Mouse (Mus musculus) C2C12 (cell line): ENCODE measurements around the gene Pcare. TPM values are rescaled to one million over a fixed set of nuclear protein-coding genes. Genes with fewer than 3 reads are reported as not detected.

Source experiments
- H3K27me3 ChIP-seq: one replicate; pipeline ENCODE4 v1.6.1; 2011; ENCODE audit not compliant: control insufficient read depth, insufficient read depth, insufficient read length
- H3K36me3 ChIP-seq: one replicate; pipeline ENCODE4 v1.6.1; 2011; ENCODE audit not compliant: control insufficient read depth, insufficient read depth
- H3K4me3 ChIP-seq: one replicate; pipeline ENCODE4 v1.5.1; 2011; ENCODE audit warnings: mild to moderate bottlenecking, control low read depth; ENCODE audit not compliant: poor library complexity, insufficient read depth, severe bottlenecking
- H3K79me2 ChIP-seq: one replicate; pipeline ENCODE4 v1.6.1; 2011; ENCODE audit not compliant: control insufficient read depth, insufficient read depth
- H3K79me3 ChIP-seq: one replicate; pipeline ENCODE4 v1.6.1; 2011; ENCODE audit warnings: low read depth, control low read depth
- H3ac ChIP-seq: one replicate; pipeline ENCODE3; 2011; ENCODE audit warnings: low read depth; ENCODE audit not compliant: control insufficient read depth, insufficient read length
- CEBPB ChIP-seq: IDR thresholded peaks from one replicate; pipeline ENCODE4 v1.6.1; 2011; ENCODE audit warnings: low read depth, mild to moderate bottlenecking, control low read depth, moderate library complexity
- CTCF ChIP-seq: IDR thresholded peaks from one replicate; pipeline ENCODE4 v1.5.1; 2011; ENCODE audit not compliant: control insufficient read depth, insufficient read depth, insufficient read length
- FOSL1 ChIP-seq: IDR thresholded peaks from one replicate; pipeline ENCODE4 v1.8.0; 2011; ENCODE audit warnings: mild to moderate bottlenecking, low read length; ENCODE audit not compliant: poor library complexity, insufficient read depth, severe bottlenecking
- MAX ChIP-seq: IDR thresholded peaks from one replicate; pipeline ENCODE4 v1.6.1; 2011; ENCODE audit warnings: mild to moderate bottlenecking, control low read depth
- MYOD1 ChIP-seq: IDR thresholded peaks from one replicate; pipeline ENCODE4 v1.6.1; 2011; ENCODE audit warnings: low read depth; ENCODE audit not compliant: control insufficient read depth, insufficient read length
- MYOG ChIP-seq: IDR thresholded peaks from one replicate; pipeline ENCODE4 v1.6.1; 2011; ENCODE audit not compliant: control insufficient read depth, insufficient read length; ENCODE audit errors: extremely low read depth
- USF1 ChIP-seq: IDR thresholded peaks from one replicate; pipeline ENCODE4 v1.6.1; 2011; ENCODE audit warnings: low read depth, mild to moderate bottlenecking, control low read depth, moderate library complexity
- polyA plus RNA-seq: library from polyadenylated mRNA; unstranded; fragments of >200 nt; fragmentation: generic; extraction: Trizol; gene quantifications from one replicate; pipeline ENCODE4 v1.2.1, GENCODE M21; 2012; ENCODE audit warnings: missing spikeins

Gene Pcare
- polyA plus RNA-seq, 1 experiment: not detected

DNA sequence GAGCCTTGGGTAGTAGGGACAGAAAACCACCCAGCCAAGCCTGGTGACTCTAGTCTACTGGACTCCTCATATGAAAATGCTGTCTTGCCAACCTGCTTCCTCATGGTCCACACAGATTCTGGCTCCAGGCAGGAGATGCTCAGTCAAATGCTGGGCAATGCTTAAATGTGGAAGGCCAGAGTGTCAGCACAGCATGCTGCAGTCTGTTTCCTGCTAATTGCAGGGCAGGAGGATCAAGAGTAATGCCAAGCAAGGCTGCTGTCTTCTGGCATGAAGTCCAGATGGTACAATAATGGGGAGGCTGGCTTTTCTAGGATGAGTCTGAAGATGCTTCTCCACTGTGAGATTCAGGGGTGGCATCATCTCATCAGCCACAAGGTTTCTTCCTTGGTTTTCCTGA is 32.3 kb downstream of the Pcare start:
- no peaks in the 10 kb centered on the region for H3K79me2 ChIP-seq
- no peak overlapping the region for H3K4me3 ChIP-seq
- H3K27me3 ChIP-seq: no peaks in the 10 kb centered on the region
- H3K79me3 ChIP-seq: no peaks in the 10 kb centered on the region
- no peak overlapping the region for H3ac ChIP-seq
- no peak for TF ChIP-seq MYOD1
- TF ChIP-seq MAX: no peak
- no peak for TF ChIP-seq USF1
- TF ChIP-seq FOSL1: no peak
- TF ChIP-seq CTCF: no peak
- no peak for TF ChIP-seq CEBPB
- no peak for TF ChIP-seq MYOG
- no peaks in the 10 kb centered on the region for H3K36me3 ChIP-seq

DNA sequence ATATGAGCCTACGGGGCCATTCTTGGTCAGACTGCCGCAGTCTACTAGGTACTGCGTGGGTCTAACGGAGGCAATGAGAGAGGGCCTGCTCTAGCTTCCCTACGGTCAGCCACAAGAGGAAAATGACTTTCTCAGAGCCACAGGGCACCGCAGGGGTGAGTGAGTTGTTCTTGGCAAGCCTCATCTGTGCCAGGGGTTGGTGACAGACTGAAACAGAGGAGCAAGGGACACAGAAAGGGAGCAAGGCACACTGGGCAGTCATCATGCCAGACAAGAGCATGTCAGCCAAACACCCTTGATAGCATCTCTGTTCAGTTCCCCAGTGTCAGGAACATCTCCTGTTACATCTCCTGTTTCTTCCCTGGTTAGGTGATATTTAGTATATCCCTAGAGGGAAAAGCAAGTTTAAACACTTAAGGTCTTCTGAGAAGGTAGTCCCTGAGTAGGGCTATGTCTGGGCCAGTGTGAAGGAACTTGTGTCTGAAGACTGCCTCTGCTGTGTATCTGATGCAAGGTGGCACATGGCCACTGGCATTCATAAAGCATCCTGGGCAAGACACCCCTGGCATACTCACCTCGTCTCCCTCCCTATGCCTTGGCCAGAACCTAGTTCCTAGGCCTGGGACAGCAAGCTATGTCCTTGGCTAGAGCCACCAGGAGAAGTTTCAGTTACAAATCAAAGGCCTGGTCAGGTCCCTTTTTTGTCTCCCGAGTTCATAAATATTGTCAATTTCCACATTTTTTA is 34.6 kb downstream of the Pcare start:
- H3ac ChIP-seq: no peak overlapping the region
- H3K79me3 ChIP-seq: no peaks in the 10 kb centered on the region
- no peaks in the 10 kb centered on the region for H3K79me2 ChIP-seq
- no peak overlapping the region for H3K4me3 ChIP-seq
- H3K36me3 ChIP-seq: no peaks in the 10 kb centered on the region
- no peaks in the 10 kb centered on the region for H3K27me3 ChIP-seq
- TF ChIP-seq CTCF: no peak
- no peak for TF ChIP-seq MAX
- TF ChIP-seq USF1: no peak
- no peak for TF ChIP-seq FOSL1
- no peak for TF ChIP-seq MYOD1
- TF ChIP-seq MYOG: no peak
- TF ChIP-seq CEBPB: no peak

DNA sequence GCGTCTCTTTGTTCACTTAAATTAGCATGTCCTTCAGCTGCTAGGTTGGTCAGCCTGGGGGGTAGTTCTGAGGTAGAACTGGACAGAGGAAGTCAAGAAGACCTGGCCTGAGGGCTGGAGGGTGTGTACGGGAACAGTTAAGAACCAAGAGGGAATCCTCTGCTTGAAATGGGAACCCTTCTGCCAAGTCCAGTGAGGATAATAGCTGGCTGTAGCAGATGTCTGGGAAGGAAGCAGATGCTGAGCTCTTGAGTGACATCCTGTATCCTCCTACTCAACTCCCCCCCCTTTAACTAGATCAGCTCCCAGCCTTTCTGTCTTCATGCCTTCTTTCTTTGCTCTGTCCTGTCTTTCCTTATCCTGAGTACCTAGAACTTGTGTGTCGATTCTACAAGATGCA is 37.7 kb downstream of the Pcare start:
- Histone ChIP-seq H3K79me2 (no peaks in the 10 kb centered on the region), H3K36me3 (no peaks in the 10 kb centered on the region), H3K27me3 (no peaks in the 10 kb centered on the region), H3K79me3 (no peaks in the 10 kb centered on the region), H3ac (no peak overlapping the region), H3K4me3 (no peak overlapping the region)
- TF ChIP-seq CTCF: no peak
- no peak for TF ChIP-seq MYOG
- no peak for TF ChIP-seq MAX
- no peak for TF ChIP-seq MYOD1
- TF ChIP-seq CEBPB: no peak
- TF ChIP-seq FOSL1: no peak
- TF ChIP-seq USF1: no peak

DNA sequence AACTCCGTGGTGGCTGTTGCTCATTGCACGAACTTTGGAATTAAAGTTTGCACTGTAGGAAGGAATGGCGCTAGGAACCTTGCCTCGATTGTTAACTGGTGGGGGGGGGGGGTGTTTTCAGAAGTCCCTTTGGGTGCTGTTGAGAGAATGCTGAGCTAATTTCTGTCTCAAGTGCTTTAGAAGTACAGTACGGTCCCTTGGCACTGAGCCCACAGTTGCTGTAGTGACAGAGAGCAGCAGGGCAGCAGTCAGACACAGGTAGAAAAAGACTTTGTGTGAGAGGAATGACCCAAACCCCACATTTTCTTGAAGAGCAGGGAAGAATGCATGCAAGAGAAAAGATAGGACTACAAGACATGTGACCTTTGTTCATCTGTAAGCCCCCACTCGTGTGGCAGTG is 40.4 kb downstream of the Pcare start:
- no peaks in the 10 kb centered on the region for H3K27me3 ChIP-seq
- H3ac ChIP-seq: no peak overlapping the region
- H3K36me3 ChIP-seq: no peaks in the 10 kb centered on the region

DNA sequence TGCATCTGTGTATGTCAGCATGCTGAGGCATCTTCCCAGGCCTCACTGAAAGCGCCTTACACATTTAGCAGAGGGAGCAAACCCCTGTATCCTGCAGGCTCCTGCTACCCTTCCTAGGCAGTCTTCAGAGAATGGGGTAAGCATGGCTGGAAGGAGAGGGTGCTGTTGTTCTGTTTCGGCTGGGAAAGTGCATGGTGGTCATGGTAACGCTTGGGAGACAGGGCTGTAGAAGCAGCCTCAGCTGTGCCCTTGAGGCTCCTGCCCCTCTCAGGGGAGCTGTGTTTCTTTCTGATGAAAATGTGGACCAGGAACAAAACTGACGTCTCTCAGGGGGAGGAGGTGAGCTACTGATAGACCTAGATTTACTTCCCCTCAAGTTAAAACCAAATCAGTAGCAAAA is 45.0 kb downstream of the Pcare start:
- TF ChIP-seq USF1 (no peak), FOSL1 (no peak), CEBPB (no peak), MYOD1 (no peak), CTCF (no peak), MAX (no peak), MYOG (no peak)
- Histone ChIP-seq H3K79me2 (no peaks in the 10 kb centered on the region), H3K27me3 (no peaks in the 10 kb centered on the region), H3ac (no peak overlapping the region), H3K79me3 (no peaks in the 10 kb centered on the region), H3K36me3 (no peaks in the 10 kb centered on the region), H3K4me3 (no peak overlapping the region)

More for the DNA sequence above, 40.4 kb downstream of the Pcare start:
- Histone ChIP-seq H3K79me2 (no peaks in the 10 kb centered on the region), H3K79me3 (no peaks in the 10 kb centered on the region), H3K4me3 (no peak overlapping the region)
- no peak for TF ChIP-seq MAX
- TF ChIP-seq FOSL1: no peak
- no peak for TF ChIP-seq USF1
- TF ChIP-seq MYOD1: no peak
- TF ChIP-seq CTCF: no peak
- no peak for TF ChIP-seq MYOG
- no peak for TF ChIP-seq CEBPB
